Comparison of ENCODE assay signal across 14 mouse cellular contexts in genomic region chr2:178194908-178195307, GRCm38 (mm10).
A peak's percentile ranks its signal among the peaks of the same experiment; 100 is the strongest.
DNase-seq lines count a peak whose midpoint lies in the region; ATAC-seq lines count a peak whose summit lies in the region.
"Had no signal": no experiment of that assay in that cellular context is flagged by ENCODE, and none has a peak within 500 bp of the region (broad histone marks: within the 10 kb centered on the region; RNA-seq: fewer than 3 reads in every experiment).

No protein-coding gene starts in this region.

- H3K9ac ChIP-seq in forebrain, embryonic 13.5 days = no peak overlapping the region
- no peak overlapping the region for H3K9ac ChIP-seq in forebrain, embryonic 16.5 days (replicated peaks; ENCODE audit: low read depth, low read length)
- H3K9ac ChIP-seq in midbrain, embryonic 11.5 days (ENCODE audit: low read length) = no peak overlapping the region
- H3K9ac ChIP-seq in liver, embryonic 11.5 days (ENCODE audit: low read depth, low read length) = no peak overlapping the region
- H3K9ac ChIP-seq: liver, embryonic 15.5 days had no signal

- no peaks in the 10 kb centered on the region for H3K27me3 ChIP-seq in forebrain, embryonic 13.5 days
- H3K27me3 ChIP-seq in forebrain, embryonic 16.5 days (replicated peaks; ENCODE audit: control insufficient read depth, insufficient read depth, low read length) = no peaks in the 10 kb centered on the region
- no peaks in the 10 kb centered on the region for H3K27me3 ChIP-seq in midbrain, embryonic 11.5 days (ENCODE audit: control insufficient read depth, insufficient read depth, low read length)
- no peaks in the 10 kb centered on the region for H3K27me3 ChIP-seq in midbrain, embryonic 10.5 days (ENCODE audit: low read depth, poor library complexity, severe bottlenecking)
- H3K27me3 ChIP-seq in liver, embryonic 11.5 days (replicated peaks; ENCODE audit: control insufficient read depth, insufficient read depth, low read length) = no peaks in the 10 kb centered on the region
- H3K27me3 ChIP-seq: liver, embryonic 15.5 days had no signal

- no peak overlapping the region for H3K4me3 ChIP-seq in forebrain, embryonic 13.5 days
- no peak overlapping the region for H3K4me3 ChIP-seq in forebrain, embryonic 16.5 days (replicated peaks; ENCODE audit: low read length)
- H3K4me3 ChIP-seq in midbrain, embryonic 11.5 days (ENCODE audit: low read depth, low read length) = no peak overlapping the region
- no peak overlapping the region for H3K4me3 ChIP-seq in midbrain, embryonic 10.5 days
- H3K4me3 ChIP-seq in liver, embryonic 11.5 days (ENCODE audit: low read depth, low read length) = no peak overlapping the region
- H3K4me3 ChIP-seq: liver, embryonic 15.5 days had no signal

- peak; percentile 41 for DNase-seq in midbrain, embryonic 11.5 days (ENCODE audit: low spot score, missing footprints)
- no peak for DNase-seq in midbrain, embryonic 10.5 days (ENCODE audit: low spot score)
- DNase-seq in heart, postnatal 4 days = peak; percentile 21
- no peak for DNase-seq in right cerebral cortex, postnatal 10 days (ENCODE audit: low spot score in 2 of 2)
- no peak for DNase-seq in liver, embryonic 11.5 days (ENCODE audit: low spot score)
- DNase-seq in lung, postnatal 10 days = no peak
- DNase-seq: adrenal gland, adult 2 months; B cell, adult 2 months; kidney, adult 11 months; kidney, postnatal 36 days; layer of hippocampus, postnatal 36 days had no signal

- ATAC-seq in forebrain, embryonic 13.5 days = no peak
- ATAC-seq in forebrain, embryonic 16.5 days = no peak
- no peak for ATAC-seq in midbrain, embryonic 11.5 days (ENCODE audit: low FRiP score)
- ATAC-seq in liver, embryonic 11.5 days (replicated peaks; ENCODE audit: low FRiP score) = no peak

- H3K9me3 ChIP-seq in forebrain, embryonic 13.5 days (replicated peaks) = no peaks in the 10 kb centered on the region
- H3K9me3 ChIP-seq in forebrain, embryonic 16.5 days (ENCODE audit: control insufficient read depth, low read length) = no peaks in the 10 kb centered on the region
- H3K9me3 ChIP-seq in midbrain, embryonic 11.5 days (ENCODE audit: control insufficient read depth, low read length) = no peaks in the 10 kb centered on the region
- H3K9me3 ChIP-seq in midbrain, embryonic 10.5 days (replicated peaks) = no peaks in the 10 kb centered on the region
- H3K9me3 ChIP-seq in liver, embryonic 11.5 days (ENCODE audit: control insufficient read depth, low read length) = no peaks in the 10 kb centered on the region
- H3K9me3 ChIP-seq: liver, embryonic 15.5 days had no signal

- H3K4me1 ChIP-seq in forebrain, embryonic 13.5 days = peaks cover 2% of the 10 kb centered on the region; the same call in 1 of the 2 replicates
- H3K4me1 ChIP-seq in forebrain, embryonic 16.5 days (replicated peaks; ENCODE audit: control insufficient read depth, insufficient read depth, low read length) = peaks cover 11% of the 10 kb centered on the region
- H3K4me1 ChIP-seq in midbrain, embryonic 11.5 days (ENCODE audit: control insufficient read depth, insufficient read depth, low read length) = no peaks in the 10 kb centered on the region
- peaks cover 16% of the 10 kb centered on the region for H3K4me1 ChIP-seq in midbrain, embryonic 10.5 days
- no peaks in the 10 kb centered on the region for H3K4me1 ChIP-seq in liver, embryonic 11.5 days (replicated peaks; ENCODE audit: control insufficient read depth, insufficient read depth, low read length)

- 82% methylated on average over 5 of the region's 5 CpGs for WGBS in forebrain, embryonic 13.5 days
- WGBS in forebrain, embryonic 16.5 days = 70% methylated on average over 5 of the region's 5 CpGs
- WGBS in midbrain, embryonic 11.5 days = 89% methylated on average over 5 of the region's 5 CpGs
- 90% methylated on average over 5 of the region's 5 CpGs for WGBS in midbrain, embryonic 10.5 days
- 73% methylated on average over 5 of the region's 5 CpGs for WGBS in liver, embryonic 11.5 days

- no peak overlapping the region for H3K4me2 ChIP-seq in forebrain, embryonic 13.5 days
- no peak overlapping the region for H3K4me2 ChIP-seq in forebrain, embryonic 16.5 days (ENCODE audit: low read length)
- no peak overlapping the region for H3K4me2 ChIP-seq in midbrain, embryonic 11.5 days
- no peak overlapping the region for H3K4me2 ChIP-seq in liver, embryonic 11.5 days
- H3K4me2 ChIP-seq: liver, embryonic 15.5 days had no signal

- H3K36me3 ChIP-seq in forebrain, embryonic 13.5 days (ENCODE audit: poor library complexity, severe bottlenecking) = no peaks in the 10 kb centered on the region
- no peaks in the 10 kb centered on the region for H3K36me3 ChIP-seq in forebrain, embryonic 16.5 days (ENCODE audit: control insufficient read depth, insufficient read depth)
- no peaks in the 10 kb centered on the region for H3K36me3 ChIP-seq in midbrain, embryonic 11.5 days (ENCODE audit: control insufficient read depth, insufficient read depth, low read length)
- H3K36me3 ChIP-seq in midbrain, embryonic 10.5 days = no peaks in the 10 kb centered on the region
- no peaks in the 10 kb centered on the region for H3K36me3 ChIP-seq in liver, embryonic 11.5 days (ENCODE audit: control insufficient read depth, insufficient read depth, low read length)
- H3K36me3 ChIP-seq: liver, embryonic 15.5 days had no signal

- H3K27ac ChIP-seq in forebrain, embryonic 13.5 days = 0 out of 2 replicates have a peak overlapping the region, but pooled peaks have one; percentile 14
- H3K27ac ChIP-seq in forebrain, embryonic 16.5 days (ENCODE audit: low read length) = no peak overlapping the region
- no peak overlapping the region for H3K27ac ChIP-seq in midbrain, embryonic 11.5 days (ENCODE audit: low read depth, low read length)
- no peak overlapping the region for H3K27ac ChIP-seq in midbrain, embryonic 10.5 days (replicated peaks)
- H3K27ac ChIP-seq in liver, embryonic 11.5 days (ENCODE audit: low read depth, low read length) = no peak overlapping the region
- H3K27ac ChIP-seq: liver, embryonic 15.5 days had no signal

Comparison
In these comparisons a context has a peak if more than half of its experiments do, and no peak if none do; other contexts are left out.
1. DNase-seq: peak in midbrain, embryonic 11.5 days (single experiment) and heart, postnatal 4 days (single experiment); none in midbrain, embryonic 10.5 days (single experiment), right cerebral cortex, postnatal 10 days (0 of 2), liver, embryonic 11.5 days (single experiment) and lung, postnatal 10 days (single experiment).